Mouse (Mus musculus): ENCODE results near the gene Kdelr2. TPM values are rescaled to one million over a fixed set of nuclear protein-coding genes. Genes with fewer than 3 reads are reported as not detected.
A peak's percentile ranks its signal among the peaks of the same experiment; 100 is the strongest.

The Kdelr2 gene
- polyA plus RNA-seq, 2 experiments, result 189 to 493 TPM

GRCm38 (mm10) chr5:143410841-143411395, 7.3 kb downstream of the Kdelr2 start:
- no peak for DNase-seq (ENCODE audit: low spot score)
- Histone ChIP-seq H3K27me3 (ENCODE audit: control insufficient read depth, insufficient read depth, low read length) (no peaks in the 10 kb centered on the region), H3K36me3 (ENCODE audit: control insufficient read depth, insufficient read depth, low read length) (peaks cover 74% of the 10 kb centered on the region), H3K4me3 (replicated peaks; ENCODE audit: low read length) (no peak overlapping the region), H3K9me3 (ENCODE audit: control insufficient read depth, low read length) (no peaks in the 10 kb centered on the region), H3K9ac (ENCODE audit: low read depth, low read length, severe bottlenecking) (no peak overlapping the region), H3K4me1 (ENCODE audit: control insufficient read depth, insufficient read depth, low read length) (no peaks in the 10 kb centered on the region), H3K4me2 (replicated peaks; ENCODE audit: low read depth, low read length, severe bottlenecking) (no peak overlapping the region), H3K27ac (replicated peaks; ENCODE audit: low read depth, low read length) (no peak overlapping the region)
- TF ChIP-seq POLR2A (IDR thresholded peaks at IDR 0.05; ENCODE audit: borderline replicate concordance, extremely low read depth, insufficient read depth, insufficient read length), result no peak
- 87% methylated on average over 4 of the region's 4 CpGs for WGBS
- ATAC-seq (ENCODE audit: low FRiP score, low read depth), result no peak

GRCm38 (mm10) chr5:143421484-143421883, 17.8 kb downstream of the Kdelr2 start:
- Histone ChIP-seq H3K36me3 (ENCODE audit: control insufficient read depth, insufficient read depth, low read length) (peaks cover 63% of the 10 kb centered on the region), H3K4me3 (replicated peaks; ENCODE audit: low read length) (no peak overlapping the region), H3K9ac (ENCODE audit: low read depth, low read length, severe bottlenecking) (no peak overlapping the region), H3K27me3 (ENCODE audit: control insufficient read depth, insufficient read depth, low read length) (no peaks in the 10 kb centered on the region), H3K9me3 (ENCODE audit: control insufficient read depth, low read length) (no peaks in the 10 kb centered on the region), H3K4me1 (ENCODE audit: control insufficient read depth, insufficient read depth, low read length) (no peaks in the 10 kb centered on the region), H3K4me2 (replicated peaks; ENCODE audit: low read depth, low read length, severe bottlenecking) (no peak overlapping the region), H3K27ac (replicated peaks; ENCODE audit: low read depth, low read length) (no peak overlapping the region)
- no peak for TF ChIP-seq POLR2A (IDR thresholded peaks at IDR 0.05; ENCODE audit: borderline replicate concordance, extremely low read depth, insufficient read depth, insufficient read length)
- WGBS, result 86% methylated on average over 4 of the region's 4 CpGs
- DNase-seq (ENCODE audit: low spot score) (no peak), ATAC-seq (ENCODE audit: low FRiP score, low read depth) (no peak)

GRCm38 (mm10) chr5:143422990-143423389, 19.4 kb downstream of the Kdelr2 start:
- no peaks in the 10 kb centered on the region for H3K27me3 ChIP-seq (ENCODE audit: control insufficient read depth, insufficient read depth, low read length)
- WGBS, result 82% methylated on average over 4 of the region's 4 CpGs
- no peaks in the 10 kb centered on the region for H3K4me1 ChIP-seq (ENCODE audit: control insufficient read depth, insufficient read depth, low read length)
- H3K4me2 ChIP-seq (replicated peaks; ENCODE audit: low read depth, low read length, severe bottlenecking), result no peak overlapping the region
- ATAC-seq (ENCODE audit: low FRiP score, low read depth) (no peak), DNase-seq (ENCODE audit: low spot score) (no peak)
- H3K4me3 ChIP-seq (replicated peaks; ENCODE audit: low read length), result no peak overlapping the region
- H3K9ac ChIP-seq (ENCODE audit: low read depth, low read length, severe bottlenecking), result no peak overlapping the region
- no peak overlapping the region for H3K27ac ChIP-seq (replicated peaks; ENCODE audit: low read depth, low read length)
- TF ChIP-seq POLR2A (IDR thresholded peaks at IDR 0.05; ENCODE audit: borderline replicate concordance, extremely low read depth, insufficient read depth, insufficient read length), result no peak
- peaks cover 49% of the 10 kb centered on the region for H3K36me3 ChIP-seq (ENCODE audit: control insufficient read depth, insufficient read depth, low read length)
- H3K9me3 ChIP-seq (ENCODE audit: control insufficient read depth, low read length), result no peaks in the 10 kb centered on the region

- no peak overlapping the region for H3K4me2 ChIP-seq (replicated peaks; ENCODE audit: low read depth, low read length, severe bottlenecking)
- no peak for TF ChIP-seq POLR2A (IDR thresholded peaks at IDR 0.05; ENCODE audit: borderline replicate concordance, extremely low read depth, insufficient read depth, insufficient read length)
- H3K9ac ChIP-seq (ENCODE audit: low read depth, low read length, severe bottlenecking), result no peak overlapping the region
- no peaks in the 10 kb centered on the region for H3K9me3 ChIP-seq (ENCODE audit: control insufficient read depth, low read length)
- H3K4me1 ChIP-seq (ENCODE audit: control insufficient read depth, insufficient read depth, low read length), result no peaks in the 10 kb centered on the region
- peak; percentile 65 for DNase-seq (ENCODE audit: low spot score)
- WGBS, result 30% methylated on average over 6 of the region's 6 CpGs
- H3K36me3 ChIP-seq (ENCODE audit: control insufficient read depth, insufficient read depth, low read length), result peaks cover 39% of the 10 kb centered on the region
- no peaks in the 10 kb centered on the region for H3K27me3 ChIP-seq (ENCODE audit: control insufficient read depth, insufficient read depth, low read length)
- ATAC-seq (ENCODE audit: low FRiP score, low read depth), result peak; percentile 62
- H3K4me3 ChIP-seq (replicated peaks; ENCODE audit: low read length), result no peak overlapping the region
- H3K27ac ChIP-seq (replicated peaks; ENCODE audit: low read depth, low read length), result no peak overlapping the region
Measured at GRCm38 (mm10) chr5:143423899-143424519, 20.4 kb downstream of the Kdelr2 start.

GRCm38 (mm10) chr5:143434421-143434820, 30.8 kb downstream of the Kdelr2 start:
- no peaks in the 10 kb centered on the region for H3K9me3 ChIP-seq (ENCODE audit: control insufficient read depth, low read length)
- no peak overlapping the region for H3K4me2 ChIP-seq (replicated peaks; ENCODE audit: low read depth, low read length, severe bottlenecking)
- no peaks in the 10 kb centered on the region for H3K36me3 ChIP-seq (ENCODE audit: control insufficient read depth, insufficient read depth, low read length)
- DNase-seq (ENCODE audit: low spot score) (peak; percentile 42), ATAC-seq (ENCODE audit: low FRiP score, low read depth) (peak; percentile 44; the same call in 1 of the 2 replicates)
- H3K27ac ChIP-seq (replicated peaks; ENCODE audit: low read depth, low read length), result no peak overlapping the region
- H3K4me3 ChIP-seq (replicated peaks; ENCODE audit: low read length), result no peak overlapping the region
- H3K4me1 ChIP-seq (ENCODE audit: control insufficient read depth, insufficient read depth, low read length), result no peaks in the 10 kb centered on the region
- no peak overlapping the region for H3K9ac ChIP-seq (ENCODE audit: low read depth, low read length, severe bottlenecking)
- H3K27me3 ChIP-seq (ENCODE audit: control insufficient read depth, insufficient read depth, low read length), result no peaks in the 10 kb centered on the region
- 2% methylated on average over 4 of the region's 4 CpGs for WGBS
- TF ChIP-seq POLR2A (IDR thresholded peaks at IDR 0.05; ENCODE audit: borderline replicate concordance, extremely low read depth, insufficient read depth, insufficient read length), result no peak

All from limb, embryonic 14.5 days (tissue).